Mouse (Mus musculus) heart, adult 2 months (tissue): ENCODE measurements around the gene Zdhhc4.
A peak's percentile ranks its signal among the peaks of the same experiment; 100 is the strongest.

ENCODE experiments used
- CTCF ChIP-seq: fragments of 200-600 bp; IDR thresholded peaks from 2 replicates; pipeline ENCODE4 v1.8.1; 2022; ENCODE audit warnings: antibody characterized with exemption, mild to moderate bottlenecking, moderate library complexity
- POLR2A ChIP-seq: fragments of 200-500 bp; IDR thresholded peaks from 2 replicates; pipeline ENCODE4 v1.6.1; 2011; ENCODE audit warnings: mild to moderate bottlenecking, low read depth, low read length, control low read depth; ENCODE audit not compliant: insufficient read depth

GRCm38 (mm10) chr5:143311886-143312285, 17.2 kb downstream of the Zdhhc4 start:
- TF ChIP-seq POLR2A (no peak), CTCF (peak; percentile 94)
